Mouse (Mus musculus) heart, postnatal 4 days (tissue): ENCODE data around the gene Egln2. TPM values are rescaled to one million over a fixed set of nuclear protein-coding genes. Genes with fewer than 3 reads are reported as not detected.

Experiments used
- DNase-seq: peaks from one replicate; pipeline ENCODE4 v3.0.0; 2021
- microRNA-seq, 2 experiments: library from miRNA; unstranded; fragments of <30 nt; microRNA quantifications; one replicate each; pipeline ENCODE4 v1.2.0; 2021 to 2022
- total RNA-seq, 2 experiments: library from RNA; stranded (reverse); gene quantifications; 2 replicates each; pipeline ENCODE4 v1.2.3; 2021

Egln2 gene
- total RNA-seq, 2 experiments from 2014 or later = 57.0 to 59.0 TPM

GRCm38 (mm10) chr7:27131387-27131786 lies 35.2 kb downstream of the Egln2 start:
- DNase-seq = no peak

GRCm38 (mm10) chr7:27130521-27131370 lies 35.9 kb downstream of the Egln2 start:
- no peak for DNase-seq

GRCm38 (mm10) chr7:27129811-27130210 lies 36.8 kb downstream of the Egln2 start:
- no peak for DNase-seq

- DNase-seq = no peak
Observed at GRCm38 (mm10) chr7:27128946-27129345, 37.7 kb downstream of the Egln2 start.

GRCm38 (mm10) chr7:27128162-27128561 lies 38.4 kb downstream of the Egln2 start:
- DNase-seq = peak; percentile 53

- DNase-seq = no peak
Observed at GRCm38 (mm10) chr7:27124969-27125368, 41.6 kb downstream of the Egln2 start.

GRCm38 (mm10) chr7:27124305-27124832 lies 42.2 kb downstream of the Egln2 start:
- DNase-seq = no peak

- no peak for DNase-seq
Observed at GRCm38 (mm10) chr7:27119676-27120075, 46.9 kb downstream of the Egln2 start, which contains the start of gene Cyp2f2. Gene Cyp2f2 (plus strand): TSS chr7:27119909.

- DNase-seq = no peak
Observed at GRCm38 (mm10) chr7:27118033-27118511, 48.5 kb downstream of the Egln2 start.

- no peak for DNase-seq
Observed at GRCm38 (mm10) chr7:27111987-27112386, 54.6 kb downstream of the Egln2 start.

- DNase-seq = no peak
Observed at GRCm38 (mm10) chr7:27111038-27111437, 55.6 kb downstream of the Egln2 start.

- DNase-seq = no peak
Observed at GRCm38 (mm10) chr7:27110327-27110726, 56.3 kb downstream of the Egln2 start.

Small RNAs within 50 kb of the gene (microRNA-seq; reads per million reads assigned to microRNA genes)
- gene Mir1191 (0 to 0.41 reads per million in 2 experiments), gene Mir3101 (0 to 0.35 reads per million in 2 experiments)

Other genes starting within 250 kb of the Egln2 start
- gene Cyp2a22, start 227.4 kb downstream of the Egln2 start, total RNA-seq = not detected
- gene Cyp2a12, start 137.7 kb downstream of the Egln2 start, total RNA-seq = not detected
- gene Cyp2f2, start 46.9 kb downstream of the Egln2 start, total RNA-seq = not detected
- not detected for gene Cyp2t4, start 13.1 kb downstream of the Egln2 start, total RNA-seq
- 10 to 100 TPM; 24.7 to 27.8 TPM for gene Rab4b, start 12.1 kb upstream of the Egln2 start, total RNA-seq
- gene Gm21983, start 14.3 kb upstream of the Egln2 start, total RNA-seq = not detected
- gene Mia, start 14.4 kb upstream of the Egln2 start, total RNA-seq = not detected
- 10 to 100 TPM; 14.6 to 18.0 TPM for gene BC024978, start 29.0 kb upstream of the Egln2 start, total RNA-seq
- 10 to 100 TPM; 64.8 to 69.5 TPM for gene Snrpa, start 29.5 kb upstream of the Egln2 start, total RNA-seq
- 1 to 10 TPM; 4.6 to 5.3 TPM for gene Itpkc, start 61.9 kb upstream of the Egln2 start, total RNA-seq
- 10 to 100 TPM; 10.2 to 11.2 TPM for gene Coq8b, start 66.2 kb upstream of the Egln2 start, total RNA-seq
- 10 to 100 TPM; 11.5 to 12.1 TPM for gene Numbl, start 91.6 kb upstream of the Egln2 start, total RNA-seq
- 100 to 1,000 TPM; 238 to 255 TPM for gene Ltbp4, start 170.9 kb upstream of the Egln2 start, total RNA-seq
- 10 to 100 TPM; 18.4 to 19.8 TPM for gene Shkbp1, start 189.2 kb upstream of the Egln2 start, total RNA-seq
- 1 to 10 TPM in 1 of 2 experiments, not detected in 1; 3.7 TPM for gene Gm20479, start 190.6 kb upstream of the Egln2 start, total RNA-seq